Mouse (Mus musculus) cerebellum, adult 9-11 months (tissue): Measurements from ENCODE around the gene Lmcd1.

Experiments
- DNase-seq: peaks from one replicate; pipeline ENCODE4 v3.0.0; 2022

Lmcd1 gene

DNA sequence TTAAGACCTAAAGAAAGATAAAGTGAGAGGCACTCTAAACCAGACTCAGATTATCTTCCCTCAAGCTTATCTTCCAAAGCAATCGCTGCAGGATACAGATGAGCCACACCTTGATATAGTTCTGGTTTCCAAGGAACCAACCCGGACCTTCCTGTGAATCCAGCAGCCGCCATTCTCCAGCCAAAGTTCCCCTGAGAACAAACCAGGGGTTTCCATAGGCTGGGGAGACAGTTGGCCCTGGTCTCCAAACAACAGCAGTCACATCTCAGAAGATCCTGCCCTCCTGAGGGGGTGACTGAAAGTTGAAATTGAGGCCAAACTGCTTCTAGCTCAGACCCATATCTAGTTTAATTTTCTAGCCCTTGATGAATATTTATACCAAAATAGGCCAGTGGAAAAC, 14.7 kb downstream of the Lmcd1 start:
- DNase-seq = no peak

DNA sequence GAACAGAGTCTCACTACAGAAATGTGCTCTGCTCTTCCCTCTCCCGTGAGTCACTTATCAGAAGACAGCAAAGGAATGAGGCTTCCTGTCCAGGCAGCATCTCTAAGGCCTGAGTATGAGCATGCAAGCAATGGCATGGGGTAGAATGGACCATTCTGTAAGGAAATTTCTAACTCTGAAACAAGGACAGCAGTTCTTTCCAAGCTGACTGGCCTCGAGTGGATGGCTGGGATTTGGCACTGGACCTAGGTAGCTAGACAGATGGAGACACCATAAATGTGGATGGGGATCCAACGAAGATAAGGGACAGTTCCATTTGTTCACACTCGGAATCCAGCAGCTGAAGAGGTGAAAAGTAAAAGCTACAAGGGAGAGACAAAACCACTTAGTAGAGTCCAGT, 17.6 kb downstream of the Lmcd1 start:
- DNase-seq = no peak

DNA sequence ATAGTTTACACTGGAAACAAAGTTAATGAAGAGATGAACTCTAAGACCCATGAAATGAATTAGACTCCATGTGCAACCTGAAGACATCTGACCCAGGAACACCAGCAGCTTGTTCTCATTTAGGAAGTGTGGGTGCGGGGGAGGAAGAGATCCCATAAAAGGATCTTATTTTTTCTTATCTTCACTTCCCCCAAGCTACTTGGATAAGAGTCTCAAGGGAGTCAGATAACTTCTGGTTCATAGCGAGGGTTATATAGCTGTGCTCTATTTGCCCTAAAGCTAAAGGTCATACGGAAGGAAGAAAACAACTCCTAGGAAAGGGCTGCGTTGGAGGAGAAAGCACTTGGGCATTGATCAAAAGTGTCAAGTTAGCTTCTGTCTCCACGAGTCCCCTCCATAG, 19.8 kb downstream of the Lmcd1 start:
- DNase-seq = no peak

DNA sequence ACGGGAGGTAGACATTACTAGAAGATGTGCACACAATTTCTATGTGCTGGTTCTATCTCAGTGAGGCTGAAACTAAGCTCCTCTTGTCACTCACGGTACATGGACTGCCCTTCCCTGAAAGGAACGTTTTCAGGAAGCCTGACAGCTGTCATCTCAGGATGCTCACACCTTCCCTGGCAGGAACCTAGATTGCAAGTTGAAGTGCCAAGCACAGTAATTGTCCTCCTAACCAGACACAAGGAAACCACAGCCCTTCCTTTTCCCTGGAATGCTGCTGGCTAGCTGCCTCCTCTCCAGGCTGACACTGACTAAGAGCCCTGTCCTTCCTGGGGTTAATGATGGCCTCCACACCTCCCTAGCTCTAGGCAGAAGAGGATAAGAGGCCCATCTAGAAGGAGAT, 21.7 kb downstream of the Lmcd1 start:
- DNase-seq = no peak

DNA sequence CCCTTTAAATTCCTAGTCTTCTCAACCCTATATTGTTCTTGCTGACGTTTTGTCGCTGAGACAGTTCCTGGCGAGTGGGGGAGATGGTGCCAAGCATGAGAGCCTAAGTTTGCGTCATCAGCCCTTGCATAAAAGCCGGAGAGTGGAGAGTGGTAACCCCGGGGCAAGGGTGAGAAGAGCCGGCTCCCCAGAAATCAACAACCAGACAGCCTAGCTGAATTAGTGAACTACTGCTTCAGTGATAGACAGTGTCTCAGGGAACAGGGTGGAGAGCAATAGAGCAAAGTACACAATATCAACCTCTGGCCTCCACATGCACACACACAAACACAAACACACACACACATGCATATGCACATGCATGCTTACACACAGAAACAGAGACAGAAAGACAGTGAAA, 26.6 kb downstream of the Lmcd1 start:
- no peak for DNase-seq

DNA sequence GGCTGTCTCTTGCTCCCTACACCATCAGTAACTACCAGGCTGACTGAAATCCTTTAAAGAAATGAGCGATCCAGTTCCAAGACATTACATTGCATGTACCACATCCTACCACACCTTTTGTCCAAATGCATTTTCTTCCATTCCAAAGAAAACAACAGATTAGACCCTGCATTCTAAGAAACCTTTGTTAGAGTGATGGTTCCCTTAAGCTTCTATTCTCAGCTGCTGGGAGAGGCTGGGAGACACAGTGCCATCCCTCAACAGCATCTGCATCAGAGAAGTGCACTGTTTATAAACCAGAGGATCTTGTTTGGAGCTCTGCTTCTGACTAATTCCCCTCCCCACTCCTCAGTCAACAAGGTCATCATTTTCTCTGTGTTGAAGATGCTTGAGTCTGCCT, 27.1 kb downstream of the Lmcd1 start:
- DNase-seq = no peak

DNA sequence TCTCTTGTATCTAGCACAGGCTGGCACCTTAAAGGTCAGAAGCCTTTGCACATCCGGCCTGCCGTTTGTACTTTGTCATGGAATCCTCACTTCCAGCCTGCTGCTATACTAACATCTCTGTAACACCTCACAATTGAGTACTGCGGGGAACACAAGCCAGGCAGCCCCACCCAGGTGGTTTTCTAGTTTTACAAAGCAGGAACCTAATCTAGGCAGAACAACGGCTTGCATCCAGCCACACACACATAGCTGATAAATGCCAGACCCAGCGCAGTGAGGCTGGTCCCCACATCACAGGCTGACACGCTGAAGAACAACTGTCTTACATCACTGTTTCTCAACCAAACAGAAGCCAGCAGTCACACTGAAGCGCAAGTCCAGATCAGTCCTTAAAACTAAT, 28.7 kb downstream of the Lmcd1 start:
- DNase-seq = no peak

DNA sequence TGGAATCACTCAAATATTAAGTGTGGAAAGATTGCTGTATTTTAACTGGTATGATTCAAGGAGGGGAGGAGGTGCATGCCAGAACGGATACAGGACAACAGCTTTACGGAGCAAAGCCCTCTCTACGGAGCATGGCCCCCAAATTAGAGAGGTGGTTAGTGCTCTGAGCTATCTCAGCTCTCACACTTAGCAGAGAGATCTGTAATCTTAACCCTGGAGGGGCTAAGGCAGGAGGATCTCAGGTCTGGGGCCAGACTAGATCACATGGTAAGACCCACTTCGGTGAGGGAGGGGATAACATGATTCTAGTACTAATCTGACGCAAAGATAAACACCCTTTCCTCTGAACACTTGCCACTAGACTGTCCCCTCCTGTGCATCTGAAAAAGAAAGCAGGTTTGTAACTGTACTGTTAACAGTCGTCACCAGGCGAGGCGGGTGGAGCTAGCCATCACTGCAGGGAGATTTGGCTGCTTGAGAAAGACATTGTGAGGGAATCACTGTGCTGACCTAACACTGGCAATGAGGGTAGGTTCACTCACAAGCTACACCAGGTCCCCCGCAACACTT, 29.3 kb downstream of the Lmcd1 start:
- DNase-seq = no peak

DNA sequence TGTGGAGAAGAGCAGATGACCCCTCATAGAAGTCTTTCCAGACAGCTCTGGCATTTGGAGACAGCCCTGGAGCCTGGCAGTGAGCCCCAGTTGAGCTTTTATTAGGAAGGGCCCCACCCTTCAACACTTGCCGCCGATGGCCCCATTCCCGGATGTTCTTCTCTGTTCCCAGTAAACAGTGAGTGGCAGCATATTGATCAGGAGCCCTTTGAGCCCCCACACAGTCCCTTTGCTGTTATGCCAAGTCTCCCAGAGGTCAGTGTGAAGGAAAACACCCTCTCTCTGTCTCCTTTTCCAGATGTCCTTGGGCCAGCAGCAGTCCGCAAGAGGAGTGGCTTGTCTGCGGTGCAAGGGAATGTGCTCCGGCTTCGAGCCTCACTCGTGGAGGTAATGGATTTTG, 31.2 kb downstream of the Lmcd1 start:
- DNase-seq = peak; percentile 3

DNA sequence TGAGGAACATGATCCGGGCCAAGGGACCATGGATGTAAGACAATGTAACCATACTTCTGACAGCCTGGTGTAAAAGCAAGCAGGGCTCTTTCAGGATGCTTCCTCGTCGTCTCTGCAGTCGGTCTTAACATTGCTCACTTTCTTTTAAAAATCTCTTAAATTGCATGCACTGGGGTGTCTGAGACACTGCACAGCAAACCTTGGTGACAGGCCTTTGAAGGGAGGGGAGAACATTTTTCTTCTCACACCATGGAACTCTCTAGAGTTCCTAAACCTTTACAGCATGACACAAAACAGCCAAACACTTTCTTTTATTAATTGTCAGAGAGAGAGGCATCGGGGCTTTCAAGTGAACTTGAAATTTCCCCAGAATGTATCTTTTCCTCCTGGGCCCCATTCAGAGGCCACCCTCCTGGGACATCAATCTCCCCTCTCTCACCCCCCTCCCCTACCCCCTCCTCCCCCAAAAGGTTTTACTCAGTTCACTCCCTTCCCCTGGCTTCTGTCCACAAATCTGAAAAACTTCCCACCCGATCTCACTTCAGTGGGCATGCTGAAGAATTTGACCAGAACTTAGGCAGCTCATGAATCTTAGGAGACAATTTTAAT, 35.9 kb downstream of the Lmcd1 start:
- DNase-seq = no peak

DNA sequence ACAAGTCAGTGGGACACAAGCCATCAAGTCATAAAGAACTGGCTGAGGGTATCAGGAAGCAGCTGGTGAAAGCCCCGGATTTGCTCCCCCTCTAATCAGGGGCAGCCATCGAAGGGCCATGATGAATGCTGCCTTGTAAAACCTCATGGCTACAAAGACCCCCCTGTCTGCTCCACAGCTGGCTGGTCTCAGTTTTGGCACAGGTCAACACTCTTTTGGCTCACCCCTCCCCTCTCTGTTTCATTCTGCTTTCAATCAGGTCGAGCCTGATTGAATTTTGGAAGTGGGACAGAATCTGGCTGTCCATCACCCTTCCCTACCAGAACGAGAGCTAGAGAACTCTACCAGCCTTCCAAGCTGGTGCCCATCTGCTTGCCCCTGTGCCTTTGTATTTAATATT, 37.8 kb downstream of the Lmcd1 start:
- DNase-seq = no peak

DNA sequence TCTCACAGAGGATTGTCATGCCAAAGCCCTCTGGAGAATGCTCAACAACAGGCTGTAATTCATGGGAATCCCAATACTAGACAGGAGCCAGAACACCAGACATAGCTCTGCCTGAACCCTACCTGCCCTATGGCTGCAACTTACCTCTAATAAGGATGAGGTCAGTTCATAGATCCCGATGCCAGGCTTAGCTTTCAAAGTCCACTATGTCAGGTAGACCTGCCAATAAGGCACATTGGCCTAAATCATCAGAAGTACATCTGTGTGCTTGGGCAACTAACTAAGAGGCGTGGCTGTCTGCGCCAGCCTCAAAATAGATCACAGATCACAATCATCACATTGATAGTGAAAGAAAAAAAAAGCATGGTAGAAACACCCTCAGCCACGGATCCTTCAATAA, 45.9 kb downstream of the Lmcd1 start:
- no peak for DNase-seq

DNA sequence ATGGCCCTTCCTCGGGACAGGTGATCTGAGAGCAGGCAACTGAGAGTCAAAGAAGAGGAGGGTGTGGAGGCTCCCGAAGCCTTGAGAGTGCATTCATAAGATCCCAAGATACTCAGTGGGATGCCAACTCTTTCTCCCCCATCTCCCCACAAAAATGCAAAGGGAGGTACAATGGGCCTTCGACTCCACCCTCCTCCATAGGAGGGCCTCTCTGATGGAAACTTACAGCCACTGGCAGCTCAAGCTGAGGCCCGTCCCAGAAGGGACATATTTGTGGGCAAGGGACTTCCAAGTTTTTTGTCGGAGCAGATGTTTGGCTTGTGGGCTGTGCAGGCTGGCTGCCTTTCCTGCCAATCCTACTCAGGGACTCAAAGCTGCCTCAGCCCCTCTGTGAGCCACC, 47.1 kb downstream of the Lmcd1 start:
- no peak for DNase-seq

DNA sequence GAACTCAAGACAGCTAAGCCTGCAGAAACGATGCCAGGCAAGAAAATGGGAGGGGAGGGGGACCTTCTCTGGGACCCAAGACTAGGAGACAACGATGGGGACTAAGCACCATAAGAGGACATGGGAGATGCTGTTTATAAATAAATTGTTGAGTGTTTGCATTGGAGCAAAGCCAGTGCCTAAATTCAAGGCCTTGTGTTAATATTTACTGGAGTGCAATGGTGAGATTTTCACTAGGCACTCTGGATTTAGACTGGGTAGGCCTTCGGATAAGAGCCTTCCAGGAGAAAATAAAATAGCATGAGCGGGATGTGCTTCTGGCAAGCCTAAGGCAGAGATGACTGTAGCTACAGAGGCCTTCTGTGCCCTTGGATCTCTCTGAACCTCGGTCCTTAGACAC, 49.4 kb downstream of the Lmcd1 start:
- no peak for DNase-seq

DNA sequence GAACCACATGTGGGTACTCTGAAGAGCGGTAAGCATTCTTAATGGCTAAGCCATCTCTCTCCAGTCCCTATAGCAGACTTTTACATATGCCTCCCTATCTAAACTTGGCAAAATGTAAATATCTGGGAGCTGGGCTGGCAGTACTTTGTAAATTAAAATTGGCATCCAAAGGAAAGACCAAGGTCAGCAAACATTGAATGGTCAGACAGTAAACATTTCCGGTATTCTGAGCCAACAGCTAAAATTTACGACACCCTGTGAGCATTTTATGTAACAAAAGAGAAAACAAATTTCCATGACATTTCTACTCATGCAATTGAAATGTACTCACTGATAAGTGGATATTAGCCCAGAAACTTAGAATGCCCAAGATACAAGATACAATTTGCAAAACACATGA, 51.7 kb downstream of the Lmcd1 start:
- no peak for DNase-seq

DNA sequence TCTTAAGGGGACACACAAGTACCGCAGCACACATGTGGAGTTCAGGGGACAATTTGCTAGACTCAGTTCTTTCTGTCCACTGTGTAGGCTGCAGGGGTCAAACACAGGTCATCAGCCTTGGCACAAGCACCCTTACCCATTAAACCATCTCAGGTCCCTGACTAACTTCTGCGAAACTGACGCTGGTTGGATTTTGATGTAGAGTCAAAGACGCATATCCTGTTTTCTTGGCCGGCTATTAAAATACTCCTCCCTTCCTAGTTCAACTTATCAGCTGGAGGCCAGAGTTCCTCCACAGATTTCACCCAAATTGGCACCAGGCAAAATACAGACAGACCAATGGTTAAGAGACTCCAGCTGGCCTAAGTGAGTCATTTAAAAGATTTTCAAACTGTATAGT, 54.2 kb downstream of the Lmcd1 start:
- DNase-seq = no peak

DNA sequence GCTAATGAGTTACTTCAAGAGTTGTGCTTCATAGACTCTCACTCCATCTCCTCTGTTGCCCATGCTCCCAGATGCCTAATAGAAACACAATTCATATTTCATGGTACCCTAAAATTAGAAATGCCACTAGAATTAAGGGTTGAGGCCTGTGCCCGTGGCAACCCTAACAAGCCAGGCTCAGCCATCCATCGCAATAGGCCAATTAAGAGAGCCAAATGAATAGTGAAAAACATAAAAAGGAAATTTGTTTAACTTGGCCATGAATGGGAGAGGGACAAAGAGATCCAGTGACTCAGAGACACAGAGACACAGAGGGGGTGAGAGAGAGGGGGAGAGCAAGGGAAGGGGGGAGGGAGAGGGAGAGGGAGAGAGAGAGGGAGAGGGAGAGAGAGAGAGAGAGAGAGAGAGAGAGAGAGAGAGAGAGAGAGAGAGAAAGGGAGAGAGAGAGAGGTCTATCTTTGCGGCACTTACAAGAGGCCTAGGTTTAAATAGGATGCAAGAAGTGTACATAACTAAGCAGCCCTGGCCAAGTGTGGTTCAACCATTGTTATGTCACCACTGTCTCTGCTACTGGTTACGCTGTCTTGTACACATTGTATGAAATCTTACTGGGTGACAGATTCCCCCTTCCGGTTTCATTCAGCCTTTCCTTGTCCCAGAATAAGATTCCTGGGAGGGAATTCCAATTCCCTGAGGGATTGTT, 57.1 kb downstream of the Lmcd1 start:
- no peak for DNase-seq

DNA sequence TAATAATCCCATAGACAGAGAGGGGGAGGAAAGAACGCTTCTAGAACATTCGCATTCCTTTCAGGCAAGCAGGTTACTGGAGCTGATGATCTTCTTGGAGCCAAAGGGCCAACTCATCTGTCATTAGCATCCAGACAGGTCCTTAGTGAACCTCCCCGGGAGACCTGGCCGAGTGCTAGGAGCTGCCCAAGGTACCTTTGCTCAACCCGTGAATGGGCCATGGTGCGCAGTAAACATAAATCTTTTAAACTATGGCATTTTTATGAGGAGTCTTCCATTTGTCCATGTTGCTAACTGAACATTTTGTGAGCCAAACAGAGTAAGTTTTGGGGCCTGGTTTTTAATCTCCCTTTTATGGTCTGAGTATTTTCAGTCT, 57.7 kb downstream of the Lmcd1 start:
- no peak for DNase-seq

DNA sequence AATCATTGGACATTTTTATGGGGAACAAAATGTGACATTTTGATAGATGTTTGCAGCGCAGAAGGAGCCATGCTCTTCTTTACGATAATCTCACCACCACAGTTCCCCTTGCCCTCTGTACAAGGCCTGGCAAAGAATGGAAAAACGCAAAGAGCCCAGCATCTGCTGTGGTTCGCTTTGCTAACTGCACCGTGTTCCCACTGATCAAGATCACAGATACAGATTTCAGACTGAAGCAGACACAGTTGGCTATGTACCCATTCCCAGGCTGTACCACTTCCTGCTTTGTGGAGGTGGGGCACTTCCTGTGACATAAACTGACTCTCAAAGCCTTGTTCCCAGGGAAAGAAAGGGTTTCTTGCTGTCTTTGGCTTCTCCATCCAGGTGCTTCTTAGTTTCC, 60.4 kb downstream of the Lmcd1 start:
- no peak for DNase-seq

DNA sequence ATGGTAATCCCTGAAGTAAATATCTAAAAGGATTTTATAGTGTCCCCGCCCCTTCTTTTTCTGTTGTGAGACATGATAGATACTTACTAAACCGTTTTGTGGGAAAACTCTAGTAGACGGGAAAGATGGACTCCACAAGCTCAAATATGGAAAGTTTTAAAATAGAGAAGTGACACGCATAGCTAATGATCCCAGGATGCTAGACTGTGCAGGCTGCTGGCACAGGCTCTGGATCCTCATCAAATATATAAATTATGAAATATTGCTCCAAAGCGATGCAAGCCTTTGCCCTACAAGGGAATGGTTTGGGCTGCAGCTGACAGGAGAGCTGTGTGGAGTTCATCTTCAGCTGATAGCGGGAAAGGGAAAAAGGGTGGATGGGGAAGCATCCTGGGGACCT, 64.1 kb downstream of the Lmcd1 start:
- no peak for DNase-seq

DNA sequence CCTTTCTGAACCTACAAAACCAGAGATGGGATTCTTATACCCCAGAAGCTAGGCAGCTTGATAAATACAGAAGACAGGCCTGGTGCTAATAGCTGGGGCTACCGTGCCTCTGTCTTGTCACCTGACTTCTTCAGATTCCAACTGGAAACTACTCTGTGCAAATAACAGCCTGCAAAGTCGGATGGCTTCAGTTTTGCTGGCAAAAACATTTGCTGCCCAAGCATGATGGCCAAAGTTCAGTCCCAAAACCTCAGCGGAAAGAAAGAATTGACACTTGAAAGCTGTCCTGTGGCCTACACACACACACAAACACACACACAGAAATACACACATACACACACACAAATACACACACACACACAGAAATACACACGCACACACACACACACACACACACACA, 65.5 kb downstream of the Lmcd1 start:
- no peak for DNase-seq

DNA sequence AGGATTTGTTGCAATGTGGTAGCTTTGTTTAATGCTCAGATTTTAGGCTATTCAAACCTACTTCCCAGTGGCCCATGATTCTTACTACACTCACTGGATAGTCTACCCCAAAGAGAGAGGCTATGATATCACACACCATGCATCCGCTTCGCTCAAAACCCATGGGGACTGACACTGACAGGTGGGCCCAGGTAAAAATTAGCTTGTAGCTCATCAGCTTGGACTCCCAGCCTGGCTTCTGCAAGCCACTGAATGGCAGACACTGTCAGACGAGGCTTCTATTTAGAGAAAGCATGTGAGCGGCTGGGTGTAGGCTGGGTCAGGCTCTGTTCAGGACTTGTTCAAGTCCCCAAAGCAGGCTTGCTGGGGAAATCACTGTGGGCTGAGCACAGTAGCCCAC, 76.9 kb downstream of the Lmcd1 start:
- DNase-seq = no peak

DNA sequence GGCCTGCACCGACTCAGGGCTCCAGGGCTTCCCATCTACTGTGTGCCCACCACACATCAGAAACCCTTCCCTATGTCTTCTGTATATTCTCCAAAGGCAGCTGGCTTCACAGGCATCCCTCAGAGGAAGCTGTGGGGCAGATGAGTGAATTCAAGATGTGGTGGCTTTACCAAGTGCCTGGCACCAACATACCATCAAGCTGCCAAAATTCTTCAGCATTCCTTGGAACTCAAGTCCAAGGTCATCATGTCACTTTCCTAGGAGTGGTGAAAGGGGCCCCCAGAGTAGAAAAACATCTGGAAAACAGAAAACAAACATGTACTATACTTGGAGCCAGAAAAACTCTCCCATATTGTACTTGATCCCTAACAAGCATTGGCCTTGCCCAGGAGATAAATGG, 85.8 kb downstream of the Lmcd1 start:
- DNase-seq = no peak

DNA sequence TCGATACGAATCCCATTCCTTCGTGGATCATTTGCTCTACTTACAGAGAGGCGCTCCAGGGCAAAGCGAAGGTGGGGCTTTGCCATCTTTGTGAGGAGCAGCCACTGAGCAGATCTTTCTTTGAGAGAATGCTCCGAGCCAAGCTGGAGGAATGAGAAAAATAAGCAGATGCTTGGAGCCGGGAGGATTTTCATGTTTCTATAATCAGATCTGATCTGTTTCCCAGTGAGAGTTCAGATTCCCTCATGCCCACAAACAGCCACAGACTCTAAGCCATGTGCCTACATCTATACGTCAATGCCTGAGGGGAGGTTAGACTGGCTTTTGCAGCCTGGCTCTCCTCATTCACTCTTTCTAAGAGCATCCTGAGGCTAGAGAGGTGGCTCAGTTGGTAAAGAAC, 87.1 kb downstream of the Lmcd1 start:
- DNase-seq = no peak

DNA sequence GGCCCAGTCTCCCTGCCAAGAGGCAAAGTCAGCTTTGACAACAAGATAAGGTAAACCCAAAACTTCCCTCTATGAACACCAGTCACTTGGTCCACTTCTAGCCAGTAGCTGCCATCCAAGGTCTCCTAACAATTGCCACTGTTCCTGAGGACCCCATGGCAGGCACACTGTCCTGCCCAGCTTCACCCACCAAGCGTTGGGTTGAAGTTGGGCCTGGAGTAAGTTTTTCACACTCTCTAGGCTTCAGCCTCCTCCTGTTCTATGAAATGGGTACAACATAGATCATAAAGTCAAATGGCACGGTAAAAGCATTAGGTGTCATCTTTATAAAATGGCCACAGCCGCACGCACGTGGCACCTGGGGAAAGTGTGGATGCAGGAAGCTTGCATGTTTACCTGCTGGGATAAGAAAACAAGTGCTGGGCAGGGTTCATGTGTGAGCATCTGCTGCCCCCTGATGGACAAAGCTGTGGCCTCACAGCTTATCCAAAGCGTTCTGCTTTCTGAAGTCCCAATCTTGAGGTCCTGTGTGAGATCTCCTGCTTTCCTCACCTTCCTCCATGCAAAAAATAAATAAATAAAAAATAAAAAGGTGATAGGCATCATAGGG, 88.9 kb downstream of the Lmcd1 start:
- DNase-seq = peak; percentile 18
